Mouse (Mus musculus) hindbrain, embryonic 11.5 days (tissue): Measurements from ENCODE around the gene Edem3. TPM values are rescaled to one million over a fixed set of nuclear protein-coding genes. Genes with fewer than 3 reads are reported as not detected.

Experiments
- ATAC-seq: fragments of 200-750 bp; cut with Nextera tagmentation; 2 replicates; pipeline ENCODE4 v1.8.0; 2017; ENCODE audit warnings: mild to moderate bottlenecking, moderate TSS enrichment, moderate library complexity; ENCODE audit not compliant: low FRiP score
- DNase-seq: peaks from one replicate; pipeline ENCODE4 v3.0.0-alpha.2; 2015; ENCODE audit warnings: low spot score
- H3K27ac ChIP-seq: fragments of 300-500 bp; sonication (generic); 2 replicates; pipeline ENCODE4 v1.5.1; 2014; ENCODE audit warnings: mild to moderate bottlenecking, low read depth, low read length
- H3K27me3 ChIP-seq: fragments of 300-500 bp; sonication (generic); 2 replicates; pipeline ENCODE4 v1.6.1; 2014; ENCODE audit warnings: mild to moderate bottlenecking, low read length, moderate library complexity, mixed read lengths; ENCODE audit not compliant: control insufficient read depth, insufficient read depth
- H3K36me3 ChIP-seq: fragments of 300-500 bp; sonication (generic); 2 replicates; pipeline ENCODE4 v1.6.1; 2014; ENCODE audit warnings: mild to moderate bottlenecking, low read length, moderate library complexity, mixed read lengths; ENCODE audit not compliant: control insufficient read depth, insufficient read depth
- H3K4me1 ChIP-seq: fragments of 300-500 bp; sonication (generic); replicated peaks from 2 replicates; pipeline ENCODE4 v1.6.1; 2014; ENCODE audit warnings: low read length, mixed read lengths; ENCODE audit not compliant: control insufficient read depth, insufficient read depth
- H3K4me2 ChIP-seq: fragments of 300-500 bp; sonication (generic); replicated peaks from 2 replicates; pipeline ENCODE4 v1.6.1; 2014; ENCODE audit warnings: mild to moderate bottlenecking, low read depth, low read length
- H3K4me3 ChIP-seq: fragments of 300-500 bp; sonication (generic); 2 replicates; pipeline ENCODE4 v1.5.1; 2014; ENCODE audit warnings: low read depth, low read length
- H3K9ac ChIP-seq: fragments of 300-500 bp; sonication (generic); 2 replicates; pipeline ENCODE4 v1.6.1; 2014; ENCODE audit warnings: low read depth, low read length
- H3K9me3 ChIP-seq: fragments of 300-500 bp; sonication (generic); 2 replicates; pipeline ENCODE4 v1.6.1; 2016; ENCODE audit warnings: low read length; ENCODE audit not compliant: control insufficient read depth
- WGBS: fragments of 180-500 bp; shearing (Covaris S2); extraction: QIAGEN DNeasy Blood & Tissue Kit; methylation state at CpG from one replicate; pipeline ENCODE4 v1.1.7; 2014; 5-methylcytosine and 5-hydroxymethylcytosine counted together
- polyA plus RNA-seq: library from polyadenylated mRNA; unstranded; fragments of >200 nt; fragmentation: Nextera tagmentation; extraction: Ambion mirVana; gene quantifications from 2 replicates; pipeline ENCODE4 v1.2.1, GENCODE M21; 2014

Edem3 gene
- polyA plus RNA-seq, result 21.2 and 25.1 TPM in 2 replicates

DNA sequence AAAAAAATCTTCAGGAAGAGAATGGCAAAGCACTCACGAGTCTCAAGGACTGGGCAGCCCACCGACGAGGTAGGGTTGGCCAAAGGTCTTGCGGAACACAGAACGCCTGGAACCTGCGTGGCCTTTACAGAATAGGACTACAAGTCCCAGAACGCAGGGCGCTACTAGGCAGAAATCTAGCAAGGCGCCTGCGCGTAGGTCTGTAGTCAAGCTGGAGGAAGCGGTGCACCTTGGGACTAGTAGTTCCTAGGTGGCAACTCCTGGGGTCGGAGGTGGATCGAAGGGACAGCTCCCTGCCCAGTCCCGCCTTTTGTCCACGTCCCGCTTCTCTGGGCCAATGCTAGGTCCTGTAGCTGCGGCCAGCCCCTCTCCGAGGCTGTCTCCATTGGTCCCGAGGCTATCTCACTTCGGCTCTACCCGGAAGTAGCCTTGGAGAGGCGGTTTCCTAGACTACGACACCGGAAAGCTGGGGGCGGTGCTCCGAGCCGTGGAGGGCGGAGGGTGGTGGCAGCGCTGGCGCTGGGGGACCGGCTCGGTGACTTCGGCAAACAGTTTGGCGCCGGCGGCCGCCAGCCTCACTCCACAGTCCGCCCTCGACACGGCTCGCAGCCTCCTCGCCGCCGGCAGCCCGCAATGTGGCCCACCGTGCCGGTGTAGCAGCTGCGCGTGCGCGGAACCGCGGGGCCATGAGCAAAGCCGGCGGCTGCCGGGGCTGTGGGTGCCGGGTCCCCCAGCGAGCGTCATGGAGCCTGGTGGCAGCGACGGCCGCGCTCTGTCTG, at the start of gene Edem3:
Gene Edem3, plus strand, starts transcription at position 491 of the 779 bp plus-strand sequence.
- no peaks in the 10 kb centered on the region for H3K9me3 ChIP-seq
- peak within 1 kb of the TSS; percentile 78 for H3K27ac ChIP-seq
- H3K4me3 ChIP-seq, result peak within 1 kb of the TSS; percentile 92
- peak within 1 kb of the TSS; percentile 71 for H3K9ac ChIP-seq
- H3K4me2 ChIP-seq, result peak within 1 kb of the TSS; percentile 91
- no peaks in the 10 kb centered on the region for H3K36me3 ChIP-seq
- DNase-seq (peak; percentile 96), ATAC-seq (peak; percentile 100)
- H3K27me3 ChIP-seq, result no peaks in the 10 kb centered on the region
- no peaks in the 10 kb centered on the region for H3K4me1 ChIP-seq
- WGBS, result under 1% methylated on average over 64 of the region's 64 CpGs

DNA sequence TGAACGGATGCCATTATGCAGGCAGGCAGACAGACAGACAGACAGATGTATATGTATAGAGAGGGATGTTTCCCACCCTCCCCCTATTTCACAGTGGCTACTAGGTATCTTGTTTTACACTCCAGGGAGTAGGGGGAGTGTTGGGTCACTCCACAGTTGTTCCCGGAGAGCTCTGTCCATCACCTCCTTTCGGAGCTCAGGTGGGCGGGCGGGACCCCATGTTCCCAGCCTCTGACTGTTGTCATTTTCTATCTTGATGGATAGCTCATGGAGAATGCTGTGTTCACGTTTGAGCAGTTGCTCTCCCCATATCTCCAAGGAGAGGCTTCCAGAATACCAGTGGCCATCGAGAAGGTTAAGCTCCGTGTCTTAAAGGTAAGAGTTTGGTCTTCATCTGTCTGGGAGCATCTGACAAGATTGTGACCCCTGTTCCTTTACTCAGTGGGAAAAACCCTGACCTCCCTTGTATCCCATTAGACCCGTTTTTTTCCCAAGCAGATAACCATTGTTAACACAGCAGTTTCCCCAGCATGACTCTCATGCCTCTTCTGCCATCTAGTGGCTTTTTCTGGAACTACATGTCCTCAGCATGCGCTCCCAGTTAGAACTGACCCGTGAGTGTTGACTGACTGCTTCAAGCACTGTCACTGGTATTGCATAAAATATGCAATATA, 49.3 kb upstream of the Edem3 start:
- Histone ChIP-seq H3K27ac (no peak overlapping the region), H3K27me3 (no peaks in the 10 kb centered on the region), H3K4me1 (no peaks in the 10 kb centered on the region), H3K4me3 (no peak overlapping the region), H3K9ac (no peak overlapping the region), H3K36me3 (no peaks in the 10 kb centered on the region), H3K9me3 (no peaks in the 10 kb centered on the region), H3K4me2 (no peak overlapping the region)
- 38% methylated on average over 11 of the region's 11 CpGs for WGBS
- ATAC-seq (peak; percentile 69), DNase-seq (peak; percentile 92)

DNA sequence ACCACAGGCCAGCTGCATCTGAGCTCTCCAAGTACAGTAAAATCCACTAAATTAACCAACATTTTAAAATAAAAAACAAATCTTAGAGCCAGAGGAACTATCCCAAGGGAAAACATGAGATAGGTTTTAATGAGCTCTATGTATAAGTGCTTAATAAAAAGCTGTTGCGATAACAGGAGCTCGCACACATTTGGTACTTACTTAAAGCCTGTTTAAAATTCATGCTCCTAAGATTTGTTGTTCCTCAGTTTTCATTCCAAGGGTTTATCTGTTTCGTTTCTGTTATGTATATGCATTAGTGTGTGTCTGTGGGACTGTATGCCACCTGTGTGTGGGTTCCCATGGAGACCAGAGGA, 48.8 kb upstream of the Edem3 start:
- 81% methylated on average over 3 of the region's 3 CpGs for WGBS
- Histone ChIP-seq H3K9ac (no peak overlapping the region), H3K4me1 (no peaks in the 10 kb centered on the region), H3K36me3 (no peaks in the 10 kb centered on the region), H3K27me3 (no peaks in the 10 kb centered on the region), H3K4me3 (no peak overlapping the region), H3K27ac (no peak overlapping the region), H3K4me2 (no peak overlapping the region), H3K9me3 (no peaks in the 10 kb centered on the region)
- no peak for DNase-seq
- ATAC-seq, result 0 out of 2 replicates have a peak, but pooled peaks have one; percentile 22

DNA sequence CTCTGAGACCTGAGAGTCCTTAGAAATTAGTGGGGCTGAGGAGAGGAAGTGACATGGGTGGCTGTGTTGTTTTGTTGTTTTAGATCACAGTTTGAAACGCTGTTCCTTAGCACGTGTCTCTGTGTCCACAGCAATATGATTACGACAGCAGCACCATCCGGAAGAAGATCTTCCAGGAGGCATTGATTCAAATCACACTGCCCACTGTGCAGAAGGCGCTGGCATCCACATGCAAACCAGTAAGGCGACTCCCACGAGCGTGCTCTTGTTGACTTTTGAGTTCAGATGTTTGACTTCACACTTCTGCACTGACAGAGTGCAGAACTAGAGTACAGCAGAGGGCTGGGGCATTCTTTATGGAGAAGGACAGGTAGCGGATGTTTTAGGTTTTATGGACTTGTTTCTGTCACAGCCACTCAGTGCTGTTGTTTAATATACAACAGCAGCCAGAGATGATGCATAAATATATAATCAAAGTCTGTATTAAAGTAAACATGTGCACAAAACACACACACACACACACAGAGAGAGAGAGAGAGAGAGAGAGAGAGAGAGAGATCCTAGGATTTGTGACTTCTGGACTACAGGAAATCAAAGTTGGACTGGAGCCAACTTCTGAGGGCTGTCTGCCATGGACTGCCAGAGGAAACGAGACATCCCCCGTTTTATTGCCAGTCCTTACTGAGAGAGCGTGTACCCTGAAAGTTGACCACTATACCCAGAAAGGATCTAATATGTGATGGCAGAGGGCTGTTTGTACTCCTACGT, 46.0 kb upstream of the Edem3 start:
- no peak overlapping the region for H3K4me3 ChIP-seq
- no peak overlapping the region for H3K9ac ChIP-seq
- no peaks in the 10 kb centered on the region for H3K27me3 ChIP-seq
- H3K4me1 ChIP-seq, result no peaks in the 10 kb centered on the region
- ATAC-seq, result no peak
- H3K36me3 ChIP-seq, result no peaks in the 10 kb centered on the region
- no peak for DNase-seq
- H3K9me3 ChIP-seq, result no peaks in the 10 kb centered on the region
- WGBS, result 71% methylated on average over 13 of the region's 13 CpGs
- H3K27ac ChIP-seq, result no peak overlapping the region
- H3K4me2 ChIP-seq, result no peak overlapping the region

DNA sequence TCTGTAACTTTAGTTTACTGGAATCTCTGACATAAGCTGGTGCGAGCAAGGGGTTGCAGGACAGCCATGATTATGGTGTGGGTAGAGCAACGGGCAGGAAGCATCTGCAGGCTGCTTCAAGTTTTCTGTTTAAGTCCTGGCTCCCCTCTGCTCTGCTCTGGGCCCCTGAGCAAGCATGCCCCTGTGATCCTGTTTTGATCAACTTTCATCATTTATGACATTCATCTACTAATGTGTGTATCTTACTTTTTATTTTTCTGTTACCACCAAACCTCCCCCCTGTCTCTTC, 45.5 kb upstream of the Edem3 start:
- H3K9ac ChIP-seq, result no peak overlapping the region
- no peaks in the 10 kb centered on the region for H3K9me3 ChIP-seq
- no peak overlapping the region for H3K4me3 ChIP-seq
- no peaks in the 10 kb centered on the region for H3K4me1 ChIP-seq
- no peaks in the 10 kb centered on the region for H3K27me3 ChIP-seq
- 69% methylated on average over 2 of the region's 2 CpGs for WGBS
- H3K27ac ChIP-seq, result no peak overlapping the region
- DNase-seq, result no peak
- no peak for ATAC-seq
- H3K36me3 ChIP-seq, result no peaks in the 10 kb centered on the region
- H3K4me2 ChIP-seq, result no peak overlapping the region

DNA sequence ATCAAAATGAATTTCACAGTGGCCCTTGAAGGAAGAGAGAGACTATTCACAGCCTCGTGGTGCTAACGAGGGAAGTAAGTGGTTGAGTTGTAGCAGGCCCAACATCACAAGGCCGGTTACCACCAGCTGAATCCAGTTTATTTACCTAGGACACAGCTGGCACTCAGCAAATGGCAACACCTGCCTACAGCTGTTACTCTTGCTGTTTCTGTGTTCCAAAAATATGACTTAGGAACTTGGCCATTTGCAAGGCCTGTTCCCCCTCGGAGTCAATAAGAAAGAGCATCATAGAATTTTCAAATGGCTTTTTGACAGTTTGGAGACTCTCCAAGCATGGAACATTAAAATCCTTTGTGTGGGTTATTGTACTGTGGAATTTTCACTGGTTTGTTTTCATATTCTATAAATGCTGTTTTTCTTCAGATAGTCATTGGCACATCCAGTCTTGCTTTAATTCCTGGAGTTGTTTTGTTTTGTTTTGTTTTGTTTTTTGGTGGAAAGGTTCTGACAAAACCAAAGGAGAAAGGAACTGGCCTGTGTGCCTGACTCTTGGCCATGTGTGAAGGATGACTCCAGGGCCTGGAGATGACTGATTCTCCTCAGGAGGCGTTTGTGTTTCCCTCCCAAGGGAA, 44.6 kb upstream of the Edem3 start:
- no peak for ATAC-seq
- 70% methylated on average over 5 of the region's 5 CpGs for WGBS

DNA sequence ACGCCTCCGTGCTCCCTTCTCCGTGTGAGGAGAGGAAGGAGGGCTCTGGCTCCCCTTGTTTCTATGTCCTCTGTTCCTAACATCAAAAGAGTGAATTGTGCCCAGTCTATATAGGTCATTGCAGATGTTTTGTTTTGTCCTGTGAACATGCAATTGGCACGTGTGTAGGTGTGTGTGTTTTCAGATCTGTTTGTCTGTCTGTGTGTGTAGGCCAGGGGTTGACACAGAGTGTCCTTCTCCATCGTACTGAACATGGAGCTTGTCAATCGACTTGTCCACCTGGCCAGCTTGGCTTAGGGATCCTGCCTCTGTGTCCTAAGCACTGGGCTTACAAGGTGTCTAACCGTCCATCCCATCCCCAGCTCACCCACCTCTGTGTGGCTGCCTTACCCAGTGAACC, 44.1 kb upstream of the Edem3 start:
- DNase-seq, result no peak
- Histone ChIP-seq H3K4me2 (no peak overlapping the region), H3K36me3 (no peaks in the 10 kb centered on the region), H3K27me3 (no peaks in the 10 kb centered on the region), H3K4me3 (no peak overlapping the region), H3K27ac (no peak overlapping the region), H3K4me1 (no peaks in the 10 kb centered on the region), H3K9me3 (no peaks in the 10 kb centered on the region), H3K9ac (no peak overlapping the region)
- ATAC-seq, result no peak
- 73% methylated on average over 7 of the region's 7 CpGs for WGBS

More for the DNA sequence above, 44.6 kb upstream of the Edem3 start:
- H3K27ac ChIP-seq, result no peak overlapping the region
- no peak for DNase-seq
- no peaks in the 10 kb centered on the region for H3K4me1 ChIP-seq
- no peak overlapping the region for H3K9ac ChIP-seq
- no peaks in the 10 kb centered on the region for H3K36me3 ChIP-seq
- no peaks in the 10 kb centered on the region for H3K27me3 ChIP-seq
- H3K4me2 ChIP-seq, result no peak overlapping the region
- no peaks in the 10 kb centered on the region for H3K9me3 ChIP-seq
- no peak overlapping the region for H3K4me3 ChIP-seq

DNA sequence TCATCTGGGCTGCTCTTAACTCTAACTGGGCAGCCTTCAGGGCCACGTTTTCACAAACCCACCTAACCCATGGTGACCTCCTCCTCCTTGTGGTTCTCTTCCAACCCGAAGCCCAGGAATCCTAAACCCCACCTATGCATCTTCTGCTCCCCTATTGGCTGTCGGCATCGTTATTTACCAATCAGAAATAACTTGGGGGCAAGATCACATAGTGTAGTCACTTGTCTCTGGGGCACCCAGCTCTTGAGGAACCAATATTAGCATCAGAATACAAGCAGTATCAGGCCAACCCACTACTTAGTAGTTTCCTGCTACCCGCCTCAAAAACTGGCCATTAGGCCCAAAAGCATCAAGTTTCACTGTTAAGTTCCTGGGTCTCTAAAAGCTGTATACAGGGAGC, 42.5 kb upstream of the Edem3 start:
- no peak for ATAC-seq
- 45% methylated on average over 5 of the region's 5 CpGs for WGBS
- DNase-seq, result no peak

More for the DNA sequence above, 42.5 kb upstream of the Edem3 start:
- Histone ChIP-seq H3K9ac (no peak overlapping the region), H3K36me3 (no peaks in the 10 kb centered on the region), H3K9me3 (no peaks in the 10 kb centered on the region), H3K27ac (no peak overlapping the region), H3K4me1 (no peaks in the 10 kb centered on the region), H3K4me3 (no peak overlapping the region), H3K4me2 (no peak overlapping the region), H3K27me3 (no peaks in the 10 kb centered on the region)
